Mouse (Mus musculus): ENCODE results near the gene Col4a2.

DNA sequence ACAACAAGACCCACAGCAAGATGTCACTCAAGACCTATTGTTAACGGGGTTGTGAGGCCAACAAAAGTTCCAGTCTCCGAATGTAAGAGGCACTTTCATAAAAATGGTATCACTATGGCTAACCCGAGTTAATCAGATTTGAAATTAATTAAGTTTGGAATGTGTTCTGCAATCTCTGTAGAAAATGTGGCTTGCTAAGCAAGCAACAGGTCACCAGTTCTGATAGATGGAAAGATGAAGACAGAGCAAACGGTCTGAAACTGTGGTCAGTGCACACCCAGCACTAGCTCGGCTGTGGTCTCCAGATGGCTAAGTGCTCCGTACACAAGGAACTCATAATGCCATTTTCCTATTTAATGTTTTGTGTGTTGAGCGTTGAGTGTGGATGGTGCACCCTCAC is 158.1 kb downstream of the Col4a2 start:
- no peak for TF ChIP-seq CTCF (IDR thresholded peaks at IDR 0.05; ENCODE audit: extremely low read depth, insufficient read depth, insufficient read length, insufficient replicate concordance)
- no peak for TF ChIP-seq POLR2A (IDR thresholded peaks at IDR 0.05; ENCODE audit: low read depth, low read length)
